Mouse (Mus musculus) liver, embryonic 14.5 days (tissue): ENCODE results near the gene Neurod4. TPM values are rescaled to one million over a fixed set of nuclear protein-coding genes. Genes with fewer than 3 reads are reported as not detected.
"Not testable (repeated sequence)": the region's sequence is repeated elsewhere in the genome, so short reads cannot be mapped to it uniquely, and the experiment has no call there.

Source experiments
- ATAC-seq: fragments of 200-750 bp; cut with Nextera tagmentation; 2 replicates; pipeline ENCODE4 v1.8.0; 2017; ENCODE audit warnings: moderate number of reproducible peaks, mild to moderate bottlenecking, moderate library complexity; ENCODE audit not compliant: insufficient read depth
- DNase-seq, 3 experiments: peaks; one replicate each; pipeline ENCODE4 v3.0.0-alpha.2; 2012 to 2013; ENCODE audit warnings: low read depth in 3 of 3, low spot score in 3 of 3
- H3K27ac ChIP-seq: fragments of 300-500 bp; sonication (generic); 2 replicates; pipeline ENCODE4 v1.5.1; 2014; ENCODE audit warnings: moderate library complexity, mild to moderate bottlenecking, control low read depth, inconsistent platforms
- H3K27me3 ChIP-seq: fragments of 300-500 bp; sonication (generic); 2 replicates; pipeline ENCODE4 v1.6.1; 2014; ENCODE audit warnings: mild to moderate bottlenecking, low read length, moderate library complexity; ENCODE audit not compliant: control insufficient read depth, insufficient read depth
- H3K36me3 ChIP-seq: fragments of 300-500 bp; sonication (generic); replicated peaks from 2 replicates; pipeline ENCODE4 v1.6.1; 2014; ENCODE audit warnings: low read depth; ENCODE audit not compliant: control insufficient read depth, insufficient read depth
- H3K4me1 ChIP-seq, 2 experiments: fragments of 200-500 bp in 1 of 2; fragments of 300-500 bp in 1 of 2; sonication (generic) in 1 of 2; replicated peaks; 2 replicates each; pipeline ENCODE4 v1.6.1; 2012 to 2014; ENCODE audit warnings: antibody characterized with exemption in 1 of 2, inconsistent platforms in 1 of 2, low read length in 1 of 2; ENCODE audit not compliant: control insufficient read depth in 2 of 2, insufficient read depth in 2 of 2
- H3K4me2 ChIP-seq: fragments of 300-500 bp; sonication (generic); 2 replicates; pipeline ENCODE4 v1.6.1; 2014; ENCODE audit warnings: low read depth, mild to moderate bottlenecking, control low read depth, moderate library complexity
- H3K4me3 ChIP-seq, 2 experiments: fragments of 200-500 bp in 1 of 2; fragments of 300-500 bp in 1 of 2; sonication (generic) in 1 of 2; 2 replicates each; pipeline ENCODE4 v1.5.1; 2012 to 2014; ENCODE audit warnings: low read depth in 2 of 2, low read length in 2 of 2, mild to moderate bottlenecking in 2 of 2, control low read depth in 1 of 2, inconsistent platforms in 1 of 2, moderate library complexity in 1 of 2; ENCODE audit not compliant: insufficient read depth in 1 of 2
- H3K9ac ChIP-seq: fragments of 300-500 bp; sonication (generic); replicated peaks from 2 replicates; pipeline ENCODE4 v1.6.1; 2014; ENCODE audit warnings: mild to moderate bottlenecking, control low read depth, moderate library complexity
- H3K9me3 ChIP-seq: fragments of 300-500 bp; sonication (generic); 2 replicates; pipeline ENCODE4 v1.6.1; 2016; ENCODE audit warnings: low read length, mixed read lengths; ENCODE audit not compliant: control insufficient read depth
- CTCF ChIP-seq: IDR thresholded peaks from 2 replicates; pipeline ENCODE4 v1.5.1; 2016; ENCODE audit warnings: antibody characterized with exemption, low read depth, control low read depth
- EP300 ChIP-seq: IDR thresholded peaks from 2 replicates; pipeline ENCODE4 v1.6.1; 2016; ENCODE audit warnings: antibody characterized with exemption, low read depth
- WGBS: fragments of 180-500 bp; shearing (Covaris S2); extraction: QIAGEN DNeasy Blood & Tissue Kit; methylation state at CpG from one replicate; pipeline ENCODE4 v1.1.7; 2014; ENCODE audit not compliant: insufficient replicate concordance; 5-methylcytosine and 5-hydroxymethylcytosine counted together
- polyA plus RNA-seq, 2 experiments: library from polyadenylated mRNA; depleted of rRNA in 1 of 2; stranded (reverse) in 1 of 2; unstranded in 1 of 2; fragments of >200 nt; fragmentation: Nextera tagmentation in 1 of 2; extraction: Ambion mirVana in 1 of 2; gene quantifications; 2 replicates each; pipeline versions ENCODE4 v1.2.1 to v1.2.3; 2012 to 2014

Gene Neurod4
- polyA plus RNA-seq, 2 experiments: not detected

DNA sequence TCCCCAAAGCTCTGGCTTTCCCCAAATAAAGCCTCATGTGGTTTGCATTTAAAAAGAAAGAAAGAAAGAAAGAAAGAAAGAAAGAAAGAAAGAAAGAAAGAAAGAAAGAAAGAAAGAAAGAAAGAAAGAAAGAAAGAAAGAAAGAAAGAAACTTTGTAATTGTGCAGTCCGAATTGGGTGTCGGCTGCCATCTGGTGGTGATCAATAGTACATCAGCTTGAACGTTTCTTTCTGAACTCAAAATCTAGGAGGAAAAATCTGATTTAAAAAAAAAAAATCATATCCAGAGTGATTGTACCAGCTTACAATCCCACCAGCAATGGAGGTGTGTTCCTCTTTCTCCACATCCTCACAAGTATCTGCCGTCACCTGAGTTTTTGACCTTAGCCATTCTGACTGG lies 18.7 kb upstream of the Neurod4 start:
- TF ChIP-seq CTCF: peak; percentile 44
- not testable (repeated sequence) for H3K4me2 ChIP-seq, H3K4me1 ChIP-seq, H3K36me3 ChIP-seq, H3K27ac ChIP-seq, H3K4me3 ChIP-seq, H3K9me3 ChIP-seq, DNase-seq, H3K27me3 ChIP-seq, H3K9ac ChIP-seq, ATAC-seq
- 15% methylated on average over 4 of the region's 4 CpGs for WGBS

- Histone ChIP-seq H3K36me3 (no peaks in the 10 kb centered on the region), H3K9me3 (no peaks in the 10 kb centered on the region), H3K27ac (no peak overlapping the region), H3K27me3 (no peaks in the 10 kb centered on the region), H3K4me2 (no peak overlapping the region), H3K9ac (no peak overlapping the region), H3K4me3 (no peak overlapping the region), H3K4me1 (no peaks in the 10 kb centered on the region)
- WGBS: 23% methylated on average over 3 of the region's 3 CpGs
- TF ChIP-seq CTCF: no peak
- TF ChIP-seq EP300: no peak
- ATAC-seq (no peak), DNase-seq (no peak)
Measured at GRCm38 (mm10) chr10:130293741-130294408, 13.8 kb upstream of the Neurod4 start.

DNA sequence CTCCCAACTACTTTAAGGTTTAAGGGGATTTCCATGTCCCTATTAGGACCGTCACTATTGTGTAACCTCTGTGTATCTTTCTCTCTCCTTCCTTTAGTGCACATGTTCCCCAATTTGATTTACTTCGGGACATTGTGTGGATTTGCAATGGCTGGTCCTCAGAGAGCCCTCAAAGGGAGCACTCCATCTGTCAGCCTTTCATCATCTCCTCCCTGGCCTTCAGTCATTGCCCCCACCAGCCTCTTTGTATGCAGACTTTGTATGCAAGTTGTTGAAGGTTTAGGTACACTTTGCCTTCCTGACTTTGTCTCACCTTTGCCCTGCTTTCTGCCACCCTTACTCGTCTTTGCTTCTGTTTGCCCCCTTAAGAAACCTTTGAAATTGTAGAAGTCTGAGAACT lies 8.0 kb upstream of the Neurod4 start:
- Histone ChIP-seq H3K4me3 (no peak overlapping the region), H3K4me2 (no peak overlapping the region), H3K27ac (no peak overlapping the region), H3K36me3 (no peaks in the 10 kb centered on the region), H3K9me3 (no peaks in the 10 kb centered on the region), H3K27me3 (no peaks in the 10 kb centered on the region), H3K4me1 (no peaks in the 10 kb centered on the region), H3K9ac (no peak overlapping the region)
- TF ChIP-seq EP300 (no peak), CTCF (no peak)
- ATAC-seq (no peak), DNase-seq (no peak)
- WGBS: 31% methylated on average over 3 of the region's 3 CpGs

DNA sequence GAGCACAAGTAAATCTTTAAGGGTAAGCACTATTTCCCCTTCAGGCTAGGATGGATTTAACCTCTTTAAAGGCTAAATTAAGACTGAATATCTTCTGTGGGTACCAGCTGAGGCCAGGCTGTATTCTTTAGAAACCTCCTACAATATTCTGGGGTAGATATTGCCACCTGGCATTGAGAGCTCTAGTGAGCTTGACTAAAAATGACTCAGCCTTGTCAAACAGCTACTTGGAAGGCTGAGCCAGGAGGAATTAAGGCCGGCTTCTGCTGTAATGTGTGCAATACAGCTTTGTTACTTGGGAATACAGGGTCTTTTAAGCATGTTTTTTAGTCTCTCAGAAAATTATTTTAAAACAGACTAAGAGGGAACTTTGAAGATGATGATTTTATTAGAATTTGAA lies 7.2 kb upstream of the Neurod4 start:
- ATAC-seq: no peak
- H3K36me3 ChIP-seq: no peaks in the 10 kb centered on the region
- WGBS: 46% methylated on average over 1 of the region's 1 CpGs

GRCm38 (mm10) chr10:130281982-130282449 lies 2.0 kb upstream of the Neurod4 start:
- Histone ChIP-seq H3K9ac (no peak overlapping the region), H3K9me3 (no peaks in the 10 kb centered on the region), H3K4me2 (no peak overlapping the region), H3K27me3 (no peaks in the 10 kb centered on the region), H3K4me1 (no peaks in the 10 kb centered on the region), H3K27ac (no peak overlapping the region), H3K36me3 (no peaks in the 10 kb centered on the region), H3K4me3 (no peak overlapping the region)
- WGBS: 20% methylated on average over 1 of the region's 1 CpGs
- DNase-seq (no peak), ATAC-seq (no peak)
- no peak for TF ChIP-seq EP300
- no peak for TF ChIP-seq CTCF

More for the DNA sequence above, 7.2 kb upstream of the Neurod4 start:
- Histone ChIP-seq H3K4me2 (no peak overlapping the region), H3K4me1 (no peaks in the 10 kb centered on the region), H3K27me3 (no peaks in the 10 kb centered on the region), H3K27ac (no peak overlapping the region), H3K4me3 (no peak overlapping the region), H3K9ac (no peak overlapping the region), H3K9me3 (no peaks in the 10 kb centered on the region)
- TF ChIP-seq EP300 (no peak), CTCF (no peak)
- DNase-seq: no peak
